Mouse (Mus musculus): ENCODE measurements around the gene Ifnar2.

DNA sequence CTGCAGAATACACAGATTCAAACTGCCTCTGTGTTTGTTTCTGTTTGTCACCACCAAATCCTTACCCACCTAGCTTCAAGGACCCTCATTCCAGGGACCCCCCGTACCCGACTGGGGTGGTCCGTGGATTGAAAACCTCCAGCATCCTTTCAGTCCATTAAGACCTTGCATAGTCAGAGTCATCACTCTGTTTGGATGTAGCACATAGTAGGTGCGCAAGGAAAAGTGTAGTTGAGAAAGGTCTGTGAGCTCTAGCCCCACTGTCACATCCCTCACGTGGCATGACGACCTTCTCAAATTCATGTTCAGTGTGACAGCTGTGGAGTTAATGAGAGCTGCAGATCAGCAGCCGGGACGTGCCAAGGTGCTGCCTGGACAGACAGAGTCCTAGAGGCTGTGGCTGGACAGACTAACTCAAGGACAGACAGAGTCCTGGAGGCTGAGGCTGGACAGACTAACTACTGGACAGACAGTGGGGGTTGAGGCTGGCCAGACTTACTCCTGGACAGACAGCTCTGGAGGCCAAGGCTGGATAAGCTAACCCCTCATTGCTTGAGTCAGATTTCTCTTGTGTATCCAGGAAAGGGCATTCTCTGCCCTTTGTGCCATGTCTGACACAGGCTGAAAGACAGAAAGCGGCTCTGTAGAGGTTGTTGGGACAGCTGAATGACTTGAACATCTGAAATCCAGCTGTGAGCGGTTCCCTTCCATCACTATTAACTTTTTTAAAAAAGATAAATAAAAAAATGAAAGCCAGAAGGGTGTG is 15.6 kb upstream of the Ifnar2 start:
- TF ChIP-seq MAFK (IDR thresholded peaks at IDR 0.05; ENCODE audit: insufficient read depth, low read depth, low read length) = no peak
- no peak for TF ChIP-seq CHD2 (IDR thresholded peaks at IDR 0.05; ENCODE audit: low read depth, low read length)
- TF ChIP-seq ZC3H11A (IDR thresholded peaks at IDR 0.05; ENCODE audit: borderline replicate concordance, low read depth, low read length) = no peak
- no peak for TF ChIP-seq HCFC1 (IDR thresholded peaks at IDR 0.05; ENCODE audit: borderline replicate concordance, insufficient read depth, low read length)
